Comparison of ENCODE assay signal across 21 mouse cellular contexts in the genomic region with DNA sequence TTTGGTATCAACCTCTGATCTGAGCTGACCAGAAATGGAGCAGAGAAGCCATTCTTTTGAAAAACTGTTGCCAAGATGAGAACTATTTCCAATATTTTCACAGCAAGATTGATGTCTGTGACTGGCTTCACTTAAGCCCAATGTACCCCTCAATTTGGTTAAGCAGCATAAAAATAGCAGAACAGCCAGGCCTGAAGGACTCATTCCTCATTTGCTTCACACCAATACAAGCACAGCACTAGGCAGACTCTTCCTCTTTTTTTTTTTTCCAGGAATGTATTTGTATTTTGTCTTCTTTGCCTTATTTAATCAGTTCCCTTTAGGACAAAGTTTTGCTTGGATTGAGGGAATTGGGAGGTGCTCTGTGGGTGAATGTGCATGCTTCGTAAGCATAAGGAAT.
DNase-seq lines count a peak whose midpoint lies in the region; ATAC-seq and TF ChIP-seq lines count a peak whose summit lies in the region.
"Had no signal": no experiment of that assay in that cellular context is flagged by ENCODE, and none has a peak within 500 bp of the region (broad histone marks: within the 10 kb centered on the region; RNA-seq: fewer than 3 reads in every experiment).

No protein-coding gene starts in this region.

- no peak overlapping the region for H3K4me3 ChIP-seq in embryonic fibroblast, embryonic 13.5 days (ENCODE audit: insufficient read depth, low read length)
- H3K4me3 ChIP-seq in forebrain, embryonic 11.5 days (ENCODE audit: low read depth, low read length), result no peak overlapping the region
- H3K4me3 ChIP-seq: embryonic facial prominence, embryonic 12.5 days; forebrain, embryonic 10.5 days; forebrain, embryonic 13.5 days; forebrain, embryonic 15.5 days had no signal

- no peak overlapping the region for H3K4me2 ChIP-seq in forebrain, embryonic 11.5 days (ENCODE audit: low read depth, low read length, severe bottlenecking)
- H3K4me2 ChIP-seq: embryonic facial prominence, embryonic 12.5 days; forebrain, embryonic 13.5 days; forebrain, embryonic 15.5 days had no signal

- TF ChIP-seq CTCF in embryonic fibroblast, embryonic 13.5 days (IDR thresholded peaks at IDR 0.05; ENCODE audit: borderline replicate concordance, insufficient read depth, low read length), result no peak

- no peaks in the 10 kb centered on the region for H3K27me3 ChIP-seq in forebrain, embryonic 11.5 days (ENCODE audit: control insufficient read depth, insufficient read depth, low read length)
- H3K27me3 ChIP-seq: embryonic facial prominence, embryonic 12.5 days; forebrain, embryonic 13.5 days; forebrain, embryonic 15.5 days had no signal

- H3K27ac ChIP-seq in embryonic fibroblast, embryonic 13.5 days (ENCODE audit: insufficient read depth, low read length), result peak overlapping the region; percentile 40; the same call in 1 of the 2 replicates
- H3K27ac ChIP-seq in forebrain, embryonic 11.5 days (ENCODE audit: low read depth, low read length), result no peak overlapping the region
- H3K27ac ChIP-seq: embryonic facial prominence, embryonic 12.5 days; forebrain, embryonic 10.5 days; forebrain, embryonic 13.5 days; forebrain, embryonic 15.5 days had no signal

- peak; percentile 63 for ATAC-seq in megakaryocyte, adult 5-6 weeks (ENCODE audit: poor library complexity, severe bottlenecking)
- ATAC-seq in forebrain, embryonic 11.5 days (replicated peaks; ENCODE audit: low FRiP score), result no peak
- ATAC-seq: forebrain, embryonic 13.5 days; forebrain, embryonic 15.5 days; forebrain, postnatal 0 days had no signal

- TF ChIP-seq POLR2A in embryonic fibroblast, embryonic 13.5 days (IDR thresholded peaks at IDR 0.05; ENCODE audit: low read depth, low read length), result no peak

- peak; percentile 73 for DNase-seq in fibroblast of lung, adult 2 months (ENCODE audit: low read depth)
- no peak for DNase-seq in right cerebral cortex, postnatal 4 days
- DNase-seq in forebrain, embryonic 11.5 days (ENCODE audit: low spot score), result no peak
- DNase-seq in left cerebral cortex, adult 18-20 months (ENCODE audit: low spot score in 2 of 2), result no peak
- DNase-seq: adrenal gland, adult 2 months; adrenal gland, postnatal 10 days; adrenal gland, postnatal 25 days; cerebellum, adult 11 months; cerebellum, adult 18-20 months; cerebellum, adult 8-10 months; cerebellum, adult 9-11 months; cerebellum, postnatal 14 days; cerebellum, postnatal 36 days; embryo, embryonic 11 days; forebrain, postnatal 0 days had no signal

- no peaks in the 10 kb centered on the region for H3K36me3 ChIP-seq in forebrain, embryonic 11.5 days (ENCODE audit: control insufficient read depth, insufficient read depth, low read length)
- H3K36me3 ChIP-seq: embryonic facial prominence, embryonic 12.5 days; forebrain, embryonic 10.5 days; forebrain, embryonic 15.5 days had no signal

- H3K9ac ChIP-seq in forebrain, embryonic 11.5 days (ENCODE audit: low read length), result no peak overlapping the region
- H3K9ac ChIP-seq: embryonic facial prominence, embryonic 12.5 days; forebrain, embryonic 13.5 days; forebrain, embryonic 15.5 days; forebrain, postnatal 0 days had no signal

- 77% methylated on average over 1 of the region's 1 CpGs for WGBS in forebrain, embryonic 11.5 days

- no peaks in the 10 kb centered on the region for H3K9me3 ChIP-seq in forebrain, embryonic 11.5 days (ENCODE audit: control insufficient read depth, low read length)
- H3K9me3 ChIP-seq: embryonic facial prominence, embryonic 12.5 days; forebrain, embryonic 10.5 days; forebrain, embryonic 13.5 days; forebrain, embryonic 15.5 days had no signal

- H3K4me1 ChIP-seq in embryonic fibroblast, embryonic 13.5 days (ENCODE audit: control insufficient read depth, insufficient read depth, low read length), result no peaks in the 10 kb centered on the region
- no peaks in the 10 kb centered on the region for H3K4me1 ChIP-seq in forebrain, embryonic 11.5 days (replicated peaks; ENCODE audit: control insufficient read depth, insufficient read depth, low read length)
- H3K4me1 ChIP-seq: embryonic facial prominence, embryonic 12.5 days; forebrain, embryonic 13.5 days; forebrain, embryonic 15.5 days had no signal
